Mouse (Mus musculus) left cerebral cortex, postnatal 10 days (tissue): ENCODE measurements around the gene Pcsk6. TPM values are rescaled to one million over a fixed set of nuclear protein-coding genes. Genes with fewer than 3 reads are reported as not detected.

Source experiments
- DNase-seq, 2 experiments: peaks; one replicate each; pipeline ENCODE4 v3.0.0; 2021 to 2022; ENCODE audit warnings: low spot score in 2 of 2, mixed read lengths in 1 of 2; ENCODE audit errors: extremely low spot score in 1 of 2
- intact Hi-C: fragments of 180-260 bp; cut with DNase I; formaldehyde crosslinking; loops from one replicate; pipeline ENCODE4 v1.15.1; 2025
- total RNA-seq, 2 experiments: library from RNA; stranded (reverse); gene quantifications; 2 replicates each; pipeline ENCODE4 v1.2.3; 2021

Pcsk6 gene
- total RNA-seq, 2 experiments from 2014 or later: 7.6 to 7.7 TPM

- no peak for DNase-seq
- intact Hi-C loops: no loop called here
These were observed 116.4 kb downstream of the Pcsk6 start for GRCm38 (mm10) chr7:65977977-65978376.

- DNase-seq: no peak
- intact Hi-C loops: no loop called here
These were observed 117.7 kb downstream of the Pcsk6 start for GRCm38 (mm10) chr7:65978996-65979823.

- no peak for DNase-seq
- intact Hi-C loops: no loop called here
These were observed 118.5 kb downstream of the Pcsk6 start for GRCm38 (mm10) chr7:65980000-65980399.

GRCm38 (mm10) chr7:65982057-65982456, 120.5 kb downstream of the Pcsk6 start:
- intact Hi-C loops: no loop called here
- no peak for DNase-seq

GRCm38 (mm10) chr7:65988249-65988648, 126.7 kb downstream of the Pcsk6 start:
- no peak for DNase-seq
- intact Hi-C loops: no loop called here

GRCm38 (mm10) chr7:65988709-65989108, 127.2 kb downstream of the Pcsk6 start:
- intact Hi-C loops: no loop called here
- no peak for DNase-seq

- intact Hi-C loops: no loop called here
- DNase-seq: no peak
These were observed 130.8 kb downstream of the Pcsk6 start for GRCm38 (mm10) chr7:65992329-65992728.

GRCm38 (mm10) chr7:65993410-65993809, 131.9 kb downstream of the Pcsk6 start:
- intact Hi-C loops: no loop called here
- DNase-seq: no peak

GRCm38 (mm10) chr7:66001035-66001754, 139.7 kb downstream of the Pcsk6 start:
- DNase-seq: no peak
- intact Hi-C loops: no loop called here

- intact Hi-C loops: no loop called here
- DNase-seq: no peak
These were observed 140.3 kb downstream of the Pcsk6 start for GRCm38 (mm10) chr7:66001797-66002196.

- no peak for DNase-seq
- intact Hi-C loops: no loop called here
These were observed 141.9 kb downstream of the Pcsk6 start for GRCm38 (mm10) chr7:66003447-66003846.

- no peak for DNase-seq
- intact Hi-C loops: no loop called here
These were observed 142.5 kb downstream of the Pcsk6 start for GRCm38 (mm10) chr7:66003865-66004638.

- no peak for DNase-seq
- intact Hi-C loops: no loop called here
These were observed 143.5 kb downstream of the Pcsk6 start for GRCm38 (mm10) chr7:66005066-66005465.

- intact Hi-C loops: no loop called here
- no peak for DNase-seq
These were observed 146.8 kb downstream of the Pcsk6 start for GRCm38 (mm10) chr7:66008161-66008891.

- no peak for DNase-seq
- intact Hi-C loops: no loop called here
These were observed 147.3 kb downstream of the Pcsk6 start for GRCm38 (mm10) chr7:66008892-66009273.

GRCm38 (mm10) chr7:66010518-66010917, 149.0 kb downstream of the Pcsk6 start:
- DNase-seq: no peak
- intact Hi-C loops: no loop called here

- no peak for DNase-seq
- intact Hi-C loops: no loop called here
These were observed 166.2 kb downstream of the Pcsk6 start for GRCm38 (mm10) chr7:66027747-66028146.

- no peak for DNase-seq
- intact Hi-C loops: no loop called here
These were observed 167.4 kb downstream of the Pcsk6 start for GRCm38 (mm10) chr7:66028766-66029512.
